Mouse (Mus musculus): Measurements from ENCODE around the gene Calr3. TPM values are rescaled to one million over a fixed set of nuclear protein-coding genes. Genes with fewer than 3 reads are reported as not detected.

The Calr3 gene
- polyA plus RNA-seq, 1 experiment: not detected

GRCm38 (mm10) chr8:72443994-72444350 lies 302 bp upstream of the Calr3 start:
- H3K4me3 ChIP-seq (ENCODE audit: low read depth, low read length): peak overlapping the region; percentile 62
- H3K36me3 ChIP-seq (ENCODE audit: control insufficient read depth, insufficient read depth, low read length): no peaks in the 10 kb centered on the region
- H3K27me3 ChIP-seq (ENCODE audit: control insufficient read depth, insufficient read depth, low read length): no peaks in the 10 kb centered on the region
- no peak for TF ChIP-seq POLR2A (IDR thresholded peaks at IDR 0.05; ENCODE audit: low read depth, low read length)
- TF ChIP-seq CTCF (IDR thresholded peaks at IDR 0.05; ENCODE audit: extremely low read depth, insufficient read length, insufficient replicate concordance, low read depth, low read length): no peak
- H3K27ac ChIP-seq (ENCODE audit: insufficient read depth, low read depth, low read length): no peak overlapping the region
- H3K4me1 ChIP-seq (ENCODE audit: control insufficient read depth, insufficient read depth, insufficient read length, low read length): peaks cover 5% of the 10 kb centered on the region; the same call in 1 of the 2 replicates
- WGBS: 22% methylated on average over 6 of the region's 6 CpGs

- Histone ChIP-seq H3K4me1 (ENCODE audit: control insufficient read depth, insufficient read depth, insufficient read length, low read length) (peaks cover 3% of the 10 kb centered on the region; the same call in 1 of the 2 replicates), H3K36me3 (ENCODE audit: control insufficient read depth, insufficient read depth, low read length) (no peaks in the 10 kb centered on the region), H3K27ac (ENCODE audit: insufficient read depth, low read depth, low read length) (no peak overlapping the region), H3K27me3 (ENCODE audit: control insufficient read depth, insufficient read depth, low read length) (no peaks in the 10 kb centered on the region), H3K4me3 (ENCODE audit: low read depth, low read length) (no peak overlapping the region)
- TF ChIP-seq POLR2A (IDR thresholded peaks at IDR 0.05; ENCODE audit: low read depth, low read length) (no peak), CTCF (IDR thresholded peaks at IDR 0.05; ENCODE audit: extremely low read depth, insufficient read length, insufficient replicate concordance, low read depth, low read length) (no peak)
- 65% methylated on average over 8 of the region's 8 CpGs for WGBS
Measured at GRCm38 (mm10) chr8:72438248-72439015, 5.2 kb downstream of the Calr3 start.

- Histone ChIP-seq H3K27me3 (ENCODE audit: control insufficient read depth, insufficient read depth, low read length) (no peaks in the 10 kb centered on the region), H3K27ac (ENCODE audit: insufficient read depth, low read depth, low read length) (no peak overlapping the region), H3K36me3 (ENCODE audit: control insufficient read depth, insufficient read depth, low read length) (no peaks in the 10 kb centered on the region), H3K4me1 (ENCODE audit: control insufficient read depth, insufficient read depth, insufficient read length, low read length) (no peaks in the 10 kb centered on the region), H3K4me3 (ENCODE audit: low read depth, low read length) (no peak overlapping the region)
- WGBS: 7% methylated on average over 2 of the region's 2 CpGs
- no peak for TF ChIP-seq POLR2A (IDR thresholded peaks at IDR 0.05; ENCODE audit: low read depth, low read length)
- no peak for TF ChIP-seq CTCF (IDR thresholded peaks at IDR 0.05; ENCODE audit: extremely low read depth, insufficient read length, insufficient replicate concordance, low read depth, low read length)
Measured at GRCm38 (mm10) chr8:72434952-72435351, 8.7 kb downstream of the Calr3 start.

GRCm38 (mm10) chr8:72429676-72430075 lies 14.0 kb downstream of the Calr3 start:
- Histone ChIP-seq H3K36me3 (ENCODE audit: control insufficient read depth, insufficient read depth, low read length) (no peaks in the 10 kb centered on the region), H3K27me3 (ENCODE audit: control insufficient read depth, insufficient read depth, low read length) (no peaks in the 10 kb centered on the region), H3K27ac (ENCODE audit: insufficient read depth, low read depth, low read length) (no peak overlapping the region), H3K4me1 (ENCODE audit: control insufficient read depth, insufficient read depth, insufficient read length, low read length) (no peaks in the 10 kb centered on the region), H3K4me3 (ENCODE audit: low read depth, low read length) (no peak overlapping the region)
- WGBS: 38% methylated on average over 13 of the region's 13 CpGs
- TF ChIP-seq POLR2A (IDR thresholded peaks at IDR 0.05; ENCODE audit: low read depth, low read length): no peak
- TF ChIP-seq CTCF (IDR thresholded peaks at IDR 0.05; ENCODE audit: extremely low read depth, insufficient read length, insufficient replicate concordance, low read depth, low read length): peak; percentile 73

GRCm38 (mm10) chr8:72422926-72423325 lies 20.7 kb downstream of the Calr3 start:
- WGBS: 81% methylated on average over 1 of the region's 1 CpGs
- TF ChIP-seq CTCF (IDR thresholded peaks at IDR 0.05; ENCODE audit: extremely low read depth, insufficient read length, insufficient replicate concordance, low read depth, low read length) (no peak), POLR2A (IDR thresholded peaks at IDR 0.05; ENCODE audit: low read depth, low read length) (no peak)
- H3K4me1 ChIP-seq (ENCODE audit: control insufficient read depth, insufficient read depth, insufficient read length, low read length): peaks cover 10% of the 10 kb centered on the region; the same call in 1 of the 2 replicates
- no peaks in the 10 kb centered on the region for H3K36me3 ChIP-seq (ENCODE audit: control insufficient read depth, insufficient read depth, low read length)
- H3K27me3 ChIP-seq (ENCODE audit: control insufficient read depth, insufficient read depth, low read length): no peaks in the 10 kb centered on the region
- no peak overlapping the region for H3K27ac ChIP-seq (ENCODE audit: insufficient read depth, low read depth, low read length)
- H3K4me3 ChIP-seq (ENCODE audit: low read depth, low read length): no peak overlapping the region

- Histone ChIP-seq H3K36me3 (ENCODE audit: control insufficient read depth, insufficient read depth, low read length) (no peaks in the 10 kb centered on the region), H3K27ac (ENCODE audit: insufficient read depth, low read depth, low read length) (peak within 1 kb of the TSS; percentile 64), H3K4me1 (ENCODE audit: control insufficient read depth, insufficient read depth, insufficient read length, low read length) (peaks cover 10% of the 10 kb centered on the region; the same call in 1 of the 2 replicates), H3K27me3 (ENCODE audit: control insufficient read depth, insufficient read depth, low read length) (no peaks in the 10 kb centered on the region), H3K4me3 (ENCODE audit: low read depth, low read length) (peak within 1 kb of the TSS; percentile 90)
- WGBS: under 1% methylated on average over 48 of the region's 48 CpGs
- TF ChIP-seq CTCF (IDR thresholded peaks at IDR 0.05; ENCODE audit: extremely low read depth, insufficient read length, insufficient replicate concordance, low read depth, low read length) (no peak), POLR2A (IDR thresholded peaks at IDR 0.05; ENCODE audit: low read depth, low read length) (peak; percentile 67)
Measured at GRCm38 (mm10) chr8:72421362-72422335, 22.0 kb downstream of the Calr3 start, which contains the start of gene Eps15l1. Gene Eps15l1, minus strand, starts transcription at chr8:72421460.
